Mouse (Mus musculus): Measurements from ENCODE around the gene Sh3gl3.
A peak's percentile ranks its signal among the peaks of the same experiment; 100 is the strongest.

Sh3gl3 gene

GRCm38 (mm10) chr7:82235486-82235885 lies 61.8 kb downstream of the Sh3gl3 start:
- DNase-seq (ENCODE audit: low spot score in 2 of 2) = no peak

GRCm38 (mm10) chr7:82236152-82236898 lies 62.7 kb downstream of the Sh3gl3 start:
- DNase-seq (ENCODE audit: low spot score in 2 of 2) = no peak

GRCm38 (mm10) chr7:82236899-82237162 lies 63.2 kb downstream of the Sh3gl3 start:
- DNase-seq (ENCODE audit: low spot score in 2 of 2) = no peak

GRCm38 (mm10) chr7:82240424-82241240 lies 67.0 kb downstream of the Sh3gl3 start:
- DNase-seq (ENCODE audit: low spot score in 2 of 2) = no peak

- DNase-seq (ENCODE audit: low spot score in 2 of 2) = no peak
Observed at GRCm38 (mm10) chr7:82244701-82245100, 71.1 kb downstream of the Sh3gl3 start.

- DNase-seq (ENCODE audit: low spot score in 2 of 2) = peak; percentile 42 to 63
Observed at GRCm38 (mm10) chr7:82248953-82249695, 75.5 kb downstream of the Sh3gl3 start.

- DNase-seq (ENCODE audit: low spot score in 2 of 2) = no peak
Observed at GRCm38 (mm10) chr7:82253309-82253708, 79.7 kb downstream of the Sh3gl3 start.

GRCm38 (mm10) chr7:82256936-82257335 lies 83.3 kb downstream of the Sh3gl3 start:
- no peak for DNase-seq (ENCODE audit: low spot score in 2 of 2)

- DNase-seq (ENCODE audit: low spot score in 2 of 2) = no peak
Observed at GRCm38 (mm10) chr7:82257530-82257929, 83.9 kb downstream of the Sh3gl3 start.

- DNase-seq (ENCODE audit: low spot score in 2 of 2) = peak; percentile 48 to 54
Observed at GRCm38 (mm10) chr7:82260210-82260609, 86.6 kb downstream of the Sh3gl3 start.

GRCm38 (mm10) chr7:82263141-82263540 lies 89.5 kb downstream of the Sh3gl3 start:
- DNase-seq (ENCODE audit: low spot score in 2 of 2) = peak; percentile 64 to 81

- no peak for DNase-seq (ENCODE audit: low spot score in 2 of 2)
Observed at GRCm38 (mm10) chr7:82264119-82264518, 90.5 kb downstream of the Sh3gl3 start.

GRCm38 (mm10) chr7:82265365-82265764 lies 91.7 kb downstream of the Sh3gl3 start:
- DNase-seq (ENCODE audit: low spot score in 2 of 2) = no peak

GRCm38 (mm10) chr7:82269948-82270347 lies 96.3 kb downstream of the Sh3gl3 start:
- no peak for DNase-seq (ENCODE audit: low spot score in 2 of 2)

- DNase-seq (ENCODE audit: low spot score in 2 of 2) = no peak
Observed at GRCm38 (mm10) chr7:82271742-82272141, 98.1 kb downstream of the Sh3gl3 start.

GRCm38 (mm10) chr7:82272875-82273274 lies 99.2 kb downstream of the Sh3gl3 start:
- peak in 1 of 2 experiments; percentile 57 for DNase-seq (ENCODE audit: low spot score in 2 of 2)

GRCm38 (mm10) chr7:82274011-82274709 lies 100.5 kb downstream of the Sh3gl3 start:
- peak; percentile 68 to 78 for DNase-seq (ENCODE audit: low spot score in 2 of 2)

- no peak for DNase-seq (ENCODE audit: low spot score in 2 of 2)
Observed at GRCm38 (mm10) chr7:82274975-82275374, 101.3 kb downstream of the Sh3gl3 start.

- DNase-seq (ENCODE audit: low spot score in 2 of 2) = no peak
Observed at GRCm38 (mm10) chr7:82275529-82276204, 102.0 kb downstream of the Sh3gl3 start.

- no peak for DNase-seq (ENCODE audit: low spot score in 2 of 2)
Observed at GRCm38 (mm10) chr7:82282011-82282410, 108.4 kb downstream of the Sh3gl3 start.

- DNase-seq (ENCODE audit: low spot score in 2 of 2) = peak; percentile 48 to 66
Observed at GRCm38 (mm10) chr7:82282464-82282863, 108.8 kb downstream of the Sh3gl3 start.

Data from right cerebral cortex, postnatal 10 days (tissue).